In genomic region chr11:107024406-107024805, GRCm38 (mm10) we compare ENCODE assay signal across 12 mouse cellular contexts. TPM values are rescaled to one million over a fixed set of nuclear protein-coding genes. Genes with fewer than 3 reads are reported as not detected.
DNase-seq lines count a peak whose midpoint lies in the region; ATAC-seq lines count a peak whose summit lies in the region.
"Had no signal": no experiment of that assay in that cellular context is flagged by ENCODE, and none has a peak within 500 bp of the region (broad histone marks: within the 10 kb centered on the region; RNA-seq: fewer than 3 reads in every experiment).

No protein-coding gene starts in this region.

- peaks cover 10% of the 10 kb centered on the region for H3K27me3 ChIP-seq in heart, embryonic 12.5 days (replicated peaks)
- H3K27me3 ChIP-seq in embryonic facial prominence, embryonic 12.5 days: peaks cover 21% of the 10 kb centered on the region
- 0 out of 2 replicates have a peak, but pooled peaks cover 4% of the 10 kb centered on the region for H3K27me3 ChIP-seq in hindbrain, embryonic 13.5 days
- H3K27me3 ChIP-seq in midbrain, embryonic 14.5 days (ENCODE audit: control insufficient read depth, insufficient read depth, low read length): no peaks in the 10 kb centered on the region
- H3K27me3 ChIP-seq: Patski had no signal

- 48% methylated on average over 4 of the region's 4 CpGs for WGBS in heart, embryonic 12.5 days
- 47% methylated on average over 4 of the region's 4 CpGs for WGBS in embryonic facial prominence, embryonic 12.5 days
- WGBS in hindbrain, embryonic 13.5 days: 67% methylated on average over 4 of the region's 4 CpGs
- WGBS in midbrain, embryonic 14.5 days: 60% methylated on average over 4 of the region's 4 CpGs

- ATAC-seq in heart, embryonic 12.5 days (ENCODE audit: insufficient number of reproducible peaks, low FRiP score): no peak
- no peak for ATAC-seq in embryonic facial prominence, embryonic 12.5 days (ENCODE audit: insufficient number of reproducible peaks, insufficient read depth, low FRiP score, low TSS enrichment)
- no peak for ATAC-seq in hindbrain, embryonic 13.5 days (ENCODE audit: low FRiP score)
- no peak for ATAC-seq in midbrain, embryonic 14.5 days (ENCODE audit: low FRiP score, low TSS enrichment)
- no peak for ATAC-seq in frontal cortex, adult (ENCODE audit: low TSS enrichment)
- ATAC-seq: Patski had no signal

- H3K9me3 ChIP-seq in heart, embryonic 12.5 days (replicated peaks): no peaks in the 10 kb centered on the region
- H3K9me3 ChIP-seq in embryonic facial prominence, embryonic 12.5 days: no peaks in the 10 kb centered on the region
- no peaks in the 10 kb centered on the region for H3K9me3 ChIP-seq in hindbrain, embryonic 13.5 days
- no peaks in the 10 kb centered on the region for H3K9me3 ChIP-seq in midbrain, embryonic 14.5 days (ENCODE audit: control insufficient read depth, low read length)

- peaks cover 16% of the 10 kb centered on the region for H3K4me1 ChIP-seq in heart, embryonic 12.5 days (replicated peaks)
- H3K4me1 ChIP-seq in embryonic facial prominence, embryonic 12.5 days: peaks cover 30% of the 10 kb centered on the region
- peaks cover 37% of the 10 kb centered on the region for H3K4me1 ChIP-seq in hindbrain, embryonic 13.5 days (replicated peaks)
- peaks cover 8% of the 10 kb centered on the region; the same call in 1 of the 2 replicates for H3K4me1 ChIP-seq in midbrain, embryonic 14.5 days (ENCODE audit: control insufficient read depth, insufficient read depth, low read length)

- no peak for DNase-seq in heart, adult 9 months (ENCODE audit: low spot score in 2 of 2)
- DNase-seq in midbrain, embryonic 14.5 days: no peak
- no peak for DNase-seq in right cerebral cortex, adult 2 months (ENCODE audit: low spot score in 2 of 2)
- no peak for DNase-seq in B cell, adult 2 months
- DNase-seq: cerebellum, postnatal 25 days; heart, postnatal 4 days; lung, adult 18-20 months had no signal

- H3K36me3 ChIP-seq in heart, embryonic 12.5 days: no peaks in the 10 kb centered on the region
- H3K36me3 ChIP-seq in embryonic facial prominence, embryonic 12.5 days: no peaks in the 10 kb centered on the region
- no peaks in the 10 kb centered on the region for H3K36me3 ChIP-seq in hindbrain, embryonic 13.5 days
- H3K36me3 ChIP-seq in midbrain, embryonic 14.5 days (ENCODE audit: control insufficient read depth, insufficient read depth, low read length): no peaks in the 10 kb centered on the region

- no peak overlapping the region for H3K27ac ChIP-seq in heart, embryonic 12.5 days (ENCODE audit: poor library complexity, severe bottlenecking)
- H3K27ac ChIP-seq in embryonic facial prominence, embryonic 12.5 days: no peak overlapping the region
- peak overlapping the region; percentile 44; the same call in 1 of the 2 replicates for H3K27ac ChIP-seq in hindbrain, embryonic 13.5 days
- H3K27ac ChIP-seq in midbrain, embryonic 14.5 days (replicated peaks; ENCODE audit: low read depth, low read length): no peak overlapping the region

- H3K9ac ChIP-seq in heart, embryonic 12.5 days: no peak overlapping the region
- H3K9ac ChIP-seq in embryonic facial prominence, embryonic 12.5 days: no peak overlapping the region
- peak overlapping the region; percentile 6; the same call in 1 of the 2 replicates for H3K9ac ChIP-seq in hindbrain, embryonic 13.5 days
- H3K9ac ChIP-seq in midbrain, embryonic 14.5 days (replicated peaks; ENCODE audit: low read length): peak overlapping the region; percentile 57; the same call in 1 of the 2 replicates

- H3K4me2 ChIP-seq in heart, embryonic 12.5 days: peak overlapping the region; percentile 99
- H3K4me2 ChIP-seq in embryonic facial prominence, embryonic 12.5 days (replicated peaks): peak overlapping the region; percentile 86
- H3K4me2 ChIP-seq in hindbrain, embryonic 13.5 days: peak overlapping the region; percentile 90
- H3K4me2 ChIP-seq in midbrain, embryonic 14.5 days (ENCODE audit: low read length): peak overlapping the region; percentile 89

- no peak overlapping the region for H3K4me3 ChIP-seq in heart, embryonic 12.5 days
- H3K4me3 ChIP-seq in embryonic facial prominence, embryonic 12.5 days: no peak overlapping the region
- H3K4me3 ChIP-seq in hindbrain, embryonic 13.5 days: peak overlapping the region; percentile 52; the same call in 1 of the 2 replicates
- H3K4me3 ChIP-seq in midbrain, embryonic 14.5 days (replicated peaks; ENCODE audit: low read depth, low read length): peak overlapping the region; percentile 42; the same call in 1 of the 2 replicates

RNA-seq across cellular contexts. Expression of gene 1810010H24Rik, which starts 1.1 kb away (rescaled TPM):
- 1.1 and 2.2 TPM in 2 replicates for polyA plus RNA-seq in heart, embryonic 12.5 days (2016; fragmentation: Nextera tagmentation; extraction: Ambion mirVana)
- polyA plus RNA-seq in embryonic facial prominence, embryonic 12.5 days (2016; fragmentation: Nextera tagmentation; extraction: Ambion mirVana): 1.6 and 2.3 TPM in 2 replicates
- polyA plus RNA-seq in hindbrain, embryonic 13.5 days (2015; fragmentation: Nextera tagmentation; extraction: Ambion mirVana): 5.4 and 5.6 TPM in 2 replicates
- 9.6 and 11.1 TPM in 2 replicates for polyA plus RNA-seq in midbrain, embryonic 14.5 days (2014; fragmentation: Nextera tagmentation; extraction: Ambion mirVana)

RNA-seq across cellular contexts. Expression of gene Kpna2, which starts 25.1 kb away (rescaled TPM):
- 301 and 321 TPM in 2 replicates for polyA plus RNA-seq in heart, embryonic 12.5 days (2016; fragmentation: Nextera tagmentation; extraction: Ambion mirVana)
- polyA plus RNA-seq in embryonic facial prominence, embryonic 12.5 days (2016; fragmentation: Nextera tagmentation; extraction: Ambion mirVana): 417 and 444 TPM in 2 replicates
- polyA plus RNA-seq in hindbrain, embryonic 13.5 days (2015; fragmentation: Nextera tagmentation; extraction: Ambion mirVana): 189 TPM in 2 replicates
- 127 and 206 TPM in 2 replicates for polyA plus RNA-seq in midbrain, embryonic 14.5 days (2014; fragmentation: Nextera tagmentation; extraction: Ambion mirVana)

Comparison
In these comparisons a context has a peak if more than half of its experiments do, and no peak if none do; other contexts are left out.
1. H3K4me3 ChIP-seq: peak in hindbrain, embryonic 13.5 days (single experiment) and midbrain, embryonic 14.5 days (single experiment); none in heart, embryonic 12.5 days (single experiment) and embryonic facial prominence, embryonic 12.5 days (single experiment).
2. H3K9ac ChIP-seq: peak in hindbrain, embryonic 13.5 days (single experiment) and midbrain, embryonic 14.5 days (single experiment); none in heart, embryonic 12.5 days (single experiment) and embryonic facial prominence, embryonic 12.5 days (single experiment).
3. Peak in every context shown above with its lines, with median percentiles within 50 percentile points of each other: H3K4me2 ChIP-seq.